Mouse (Mus musculus) G1E (cell line): ENCODE measurements around the gene Il18rap. TPM values are rescaled to one million over a fixed set of nuclear protein-coding genes. Genes with fewer than 3 reads are reported as not detected.

Experiments
- ATAC-seq: 2 replicates; pipeline ENCODE4 v1.8.0; 2016; ENCODE audit warnings: mild to moderate bottlenecking; ENCODE audit not compliant: insufficient number of reproducible peaks, poor library complexity, low FRiP score, severe bottlenecking; ENCODE audit errors: extremely low read depth
- DNase-seq: peaks from one replicate; pipeline ENCODE4 v3.0.0; 2012; ENCODE audit warnings: low spot score
- H3K27me3 ChIP-seq: 2 replicates; pipeline ENCODE4 v1.6.1; 2012; ENCODE audit warnings: mild to moderate bottlenecking, low read length, inconsistent platforms; ENCODE audit not compliant: insufficient read depth
- H3K36me3 ChIP-seq: replicated peaks from 2 replicates; pipeline ENCODE3; 2012; ENCODE audit warnings: mild to moderate bottlenecking, inconsistent platforms
- H3K4me1 ChIP-seq: 2 replicates; pipeline ENCODE4 v1.6.1; 2012; ENCODE audit warnings: low read depth, low read length, inconsistent platforms, mixed read lengths; ENCODE audit not compliant: insufficient read depth
- H3K4me3 ChIP-seq: 2 replicates; pipeline ENCODE4 v1.5.1; 2012; ENCODE audit warnings: low read depth, mild to moderate bottlenecking, inconsistent platforms, low read length, moderate library complexity, mixed read lengths
- H3K9me3 ChIP-seq: replicated peaks from 2 replicates; pipeline ENCODE4 v1.6.1; 2012; ENCODE audit warnings: inconsistent platforms
- CTCF ChIP-seq: IDR thresholded peaks from 2 replicates; pipeline ENCODE4 v1.5.1; 2012; ENCODE audit warnings: low read depth, low read length, inconsistent platforms, mixed read lengths
- GATA1 ChIP-seq: IDR thresholded peaks from 2 replicates; pipeline ENCODE4 v1.6.1; 2012; ENCODE audit warnings: borderline replicate concordance, low read length, inconsistent platforms, mixed read lengths
- GATA2 ChIP-seq: IDR thresholded peaks from 2 replicates; pipeline ENCODE4 v1.6.1; 2012; ENCODE audit warnings: low read depth, low read length, inconsistent platforms, borderline replicate concordance
- POLR2AphosphoS5 ChIP-seq: IDR thresholded peaks from 2 replicates; pipeline ENCODE4 v1.6.1; 2012; ENCODE audit warnings: low read depth, low read length, inconsistent platforms; ENCODE audit not compliant: insufficient replicate concordance
- TAL1 ChIP-seq: conservative IDR thresholded peaks from 2 replicates; pipeline ENCODE4 v1.6.1; 2012; ENCODE audit warnings: low read depth, low read length, inconsistent platforms, mixed read lengths
- polyA plus RNA-seq: library from polyadenylated mRNA; stranded (reverse); fragments of >175 nt; gene quantifications from 2 replicates; pipeline ENCODE4 v1.2.3, GENCODE M21; 2012
- total RNA-seq, 2 experiments: library from RNA; stranded (forward) in 1 of 2; stranded (reverse) in 1 of 2; fragments of 200-1000 nt in 1 of 2; fragments of >200 nt in 1 of 2; fragmentation: Nextera tagmentation in 1 of 2; gene quantifications; 2 replicates each; pipeline ENCODE4 v1.2.3; 2014 to 2017

Gene Il18rap
- total RNA-seq (2014; fragmentation: Nextera tagmentation) (0.68 TPM in 1 of 2 replicates, not detected in the other), total RNA-seq (2017) (1.4 and 1.6 TPM in 2 replicates), polyA plus RNA-seq (not detected in 2 replicates)

GRCm38 (mm10) chr1:40514851-40515585 is at the start of gene Il18rap:
TSS of gene Il18rap (plus strand) at chr1:40515362.
- TF ChIP-seq GATA2 (no peak), GATA1 (no peak), CTCF (no peak), TAL1 (no peak), POLR2AphosphoS5 (no peak)
- DNase-seq (no peak), ATAC-seq (no peak)
- no peaks in the 10 kb centered on the region for H3K9me3 ChIP-seq
- H3K36me3 ChIP-seq, result no peaks in the 10 kb centered on the region
- no peak within 1 kb of the TSS for H3K4me3 ChIP-seq
- H3K4me1 ChIP-seq, result no peaks in the 10 kb centered on the region
- H3K27me3 ChIP-seq, result no peaks in the 10 kb centered on the region

- Histone ChIP-seq H3K36me3 (peaks cover 53% of the 10 kb centered on the region), H3K27me3 (no peaks in the 10 kb centered on the region; the same call in 1 of the 2 replicates), H3K4me3 (no peak within 1 kb of the TSS; the same call in 1 of the 2 replicates), H3K9me3 (no peaks in the 10 kb centered on the region), H3K4me1 (peaks cover 24% of the 10 kb centered on the region)
- ATAC-seq, result peak; percentile 25
- no peak for DNase-seq
- TF ChIP-seq CTCF, result no peak
- no peak for TF ChIP-seq TAL1
- TF ChIP-seq POLR2AphosphoS5, result no peak
- no peak for TF ChIP-seq GATA2
- TF ChIP-seq GATA1, result no peak
Measured at GRCm38 (mm10) chr1:40465477-40466430, 49.4 kb upstream of the Il18rap start, which contains the start of gene Il18r1. TSS of gene Il18r1 (plus strand) at chr1:40465552.

- no peak for ATAC-seq
Measured at GRCm38 (mm10) chr1:40467306-40467705, 47.9 kb upstream of the Il18rap start.

GRCm38 (mm10) chr1:40468805-40469204 is 46.4 kb upstream of the Il18rap start:
- ATAC-seq (no peak), DNase-seq (no peak)
- Histone ChIP-seq H3K36me3 (peaks cover 26% of the 10 kb centered on the region), H3K27me3 (peaks cover 5% of the 10 kb centered on the region), H3K9me3 (no peaks in the 10 kb centered on the region), H3K4me3 (no peak overlapping the region), H3K4me1 (peaks cover 25% of the 10 kb centered on the region)
- TF ChIP-seq CTCF (no peak), GATA1 (no peak), TAL1 (no peak), POLR2AphosphoS5 (no peak), GATA2 (no peak)

More at GRCm38 (mm10) chr1:40467306-40467705, 47.9 kb upstream of the Il18rap start:
- Histone ChIP-seq H3K9me3 (no peaks in the 10 kb centered on the region), H3K4me1 (peaks cover 24% of the 10 kb centered on the region), H3K36me3 (peaks cover 38% of the 10 kb centered on the region), H3K27me3 (no peaks in the 10 kb centered on the region; the same call in 1 of the 2 replicates), H3K4me3 (no peak overlapping the region)
- no peak for TF ChIP-seq GATA1
- TF ChIP-seq TAL1, result no peak
- TF ChIP-seq POLR2AphosphoS5, result no peak
- TF ChIP-seq CTCF, result no peak
- no peak for DNase-seq

- TF ChIP-seq GATA2, result no peak
- no peak for TF ChIP-seq POLR2AphosphoS5
- TF ChIP-seq CTCF, result no peak
- no peak for TF ChIP-seq GATA1
- no peak for TF ChIP-seq TAL1
- DNase-seq, result no peak
- Histone ChIP-seq H3K9me3 (no peaks in the 10 kb centered on the region), H3K4me1 (peaks cover 27% of the 10 kb centered on the region), H3K4me3 (no peak overlapping the region), H3K36me3 (peaks cover 16% of the 10 kb centered on the region), H3K27me3 (peaks cover 14% of the 10 kb centered on the region)
- no peak for ATAC-seq
Measured at GRCm38 (mm10) chr1:40469900-40470299, 45.3 kb upstream of the Il18rap start.

GRCm38 (mm10) chr1:40472401-40472800 is 42.8 kb upstream of the Il18rap start:
- Histone ChIP-seq H3K36me3 (no peaks in the 10 kb centered on the region), H3K4me1 (peaks cover 16% of the 10 kb centered on the region), H3K27me3 (peaks cover 25% of the 10 kb centered on the region), H3K4me3 (no peak overlapping the region), H3K9me3 (no peaks in the 10 kb centered on the region)
- TF ChIP-seq TAL1, result no peak
- no peak for TF ChIP-seq GATA1
- no peak for TF ChIP-seq GATA2
- no peak for TF ChIP-seq POLR2AphosphoS5
- TF ChIP-seq CTCF, result no peak
- ATAC-seq (no peak), DNase-seq (no peak)
